Mouse (Mus musculus): ENCODE results near the gene Hibadh.
A peak's percentile ranks its signal among the peaks of the same experiment; 100 is the strongest.

Hibadh gene

GRCm38 (mm10) chr6:52638471-52639185, 1.6 kb downstream of the Hibadh start:
- DNase-seq (ENCODE audit: low read depth, low spot score), result no peak

GRCm38 (mm10) chr6:52637337-52637736, 2.9 kb downstream of the Hibadh start:
- no peak for DNase-seq (ENCODE audit: low read depth, low spot score)

GRCm38 (mm10) chr6:52635395-52635794, 4.8 kb downstream of the Hibadh start:
- DNase-seq (ENCODE audit: low read depth, low spot score), result no peak

GRCm38 (mm10) chr6:52630625-52631024, 9.6 kb downstream of the Hibadh start:
- no peak for DNase-seq (ENCODE audit: low read depth, low spot score)

GRCm38 (mm10) chr6:52629180-52629579, 11.0 kb downstream of the Hibadh start:
- DNase-seq (ENCODE audit: low read depth, low spot score), result no peak

- DNase-seq (ENCODE audit: low read depth, low spot score), result no peak
Measured at GRCm38 (mm10) chr6:52626735-52627134, 13.5 kb downstream of the Hibadh start.

- no peak for DNase-seq (ENCODE audit: low read depth, low spot score)
Measured at GRCm38 (mm10) chr6:52623741-52624140, 16.4 kb downstream of the Hibadh start.

- DNase-seq (ENCODE audit: low read depth, low spot score), result no peak
Measured at GRCm38 (mm10) chr6:52621731-52622480, 18.3 kb downstream of the Hibadh start.

GRCm38 (mm10) chr6:52620090-52620489, 20.1 kb downstream of the Hibadh start:
- no peak for DNase-seq (ENCODE audit: low read depth, low spot score)

GRCm38 (mm10) chr6:52609626-52610352, 30.4 kb downstream of the Hibadh start:
- no peak for DNase-seq (ENCODE audit: low read depth, low spot score)

- DNase-seq (ENCODE audit: low read depth, low spot score), result no peak
Measured at GRCm38 (mm10) chr6:52608121-52608520, 32.1 kb downstream of the Hibadh start.

- peak; percentile 13 for DNase-seq (ENCODE audit: low read depth, low spot score)
Measured at GRCm38 (mm10) chr6:52606746-52607347, 33.3 kb downstream of the Hibadh start.

GRCm38 (mm10) chr6:52601706-52602642, 38.2 kb downstream of the Hibadh start:
- no peak for DNase-seq (ENCODE audit: low read depth, low spot score)

GRCm38 (mm10) chr6:52601117-52601516, 39.1 kb downstream of the Hibadh start:
- peak; percentile 33 for DNase-seq (ENCODE audit: low read depth, low spot score)

GRCm38 (mm10) chr6:52594752-52595151, 45.4 kb downstream of the Hibadh start:
- no peak for DNase-seq (ENCODE audit: low read depth, low spot score)

GRCm38 (mm10) chr6:52586564-52586963, 53.6 kb downstream of the Hibadh start:
- no peak for DNase-seq (ENCODE audit: low read depth, low spot score)

- no peak for DNase-seq (ENCODE audit: low read depth, low spot score)
Measured at GRCm38 (mm10) chr6:52584383-52584782, 55.8 kb downstream of the Hibadh start.

- DNase-seq (ENCODE audit: low read depth, low spot score), result no peak
Measured at GRCm38 (mm10) chr6:52581081-52581480, 59.1 kb downstream of the Hibadh start.

- DNase-seq (ENCODE audit: low read depth, low spot score), result peak; percentile 20
Measured at GRCm38 (mm10) chr6:52578322-52578721, 61.9 kb downstream of the Hibadh start.

- DNase-seq (ENCODE audit: low read depth, low spot score), result peak; percentile 12
Measured at GRCm38 (mm10) chr6:52577270-52577669, 62.9 kb downstream of the Hibadh start.

- DNase-seq (ENCODE audit: low read depth, low spot score), result no peak
Measured at GRCm38 (mm10) chr6:52568706-52569105, 71.5 kb downstream of the Hibadh start.

Measured in CD4-positive helper T cell, adult 2 months (primary cell).